In the genomic region with DNA sequence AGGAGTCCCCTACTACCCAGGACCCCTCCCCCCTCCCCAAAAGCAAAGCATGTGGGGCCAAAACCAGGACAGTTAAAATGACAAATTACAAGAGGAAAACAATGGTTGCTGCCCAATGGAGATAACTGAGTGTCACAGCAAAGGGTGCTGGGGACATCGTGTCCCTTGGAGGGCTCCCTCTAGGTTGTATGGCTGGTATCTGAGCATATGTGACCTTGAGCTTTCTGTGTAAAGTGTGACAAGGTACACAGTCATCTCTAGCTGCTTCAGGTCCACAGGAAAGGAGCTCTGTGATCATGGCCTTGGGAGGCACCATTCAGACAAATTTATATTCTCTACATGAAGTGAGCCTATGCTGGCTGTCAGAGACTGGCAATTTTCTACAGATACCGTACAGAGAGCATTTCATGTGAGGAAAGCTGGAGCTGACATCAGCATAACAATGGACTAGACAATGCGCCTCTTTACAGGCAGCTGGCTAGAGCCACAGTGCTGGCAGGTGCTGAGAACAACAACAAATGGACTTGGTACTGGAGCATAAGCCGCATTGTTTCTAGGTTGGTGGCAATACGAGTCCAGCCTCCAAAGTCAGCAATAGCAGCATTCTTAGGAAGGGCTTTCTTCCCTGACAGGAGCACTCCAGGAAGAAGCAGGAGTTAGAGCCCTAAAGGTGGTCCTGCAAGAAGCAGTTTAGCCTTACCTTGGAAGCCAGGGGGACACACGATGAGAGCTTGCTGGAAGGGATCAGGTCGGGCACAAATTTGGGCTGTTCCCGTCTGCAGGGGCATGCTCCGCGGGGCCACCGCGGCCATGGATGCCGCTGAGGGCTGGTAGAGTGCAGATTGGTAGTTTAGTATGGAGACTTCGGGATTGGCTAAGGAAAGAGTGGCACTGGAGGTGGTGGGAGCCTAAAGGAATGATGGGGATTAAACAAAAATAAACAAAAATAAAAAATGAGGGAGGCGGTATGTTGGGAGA, we compare ENCODE assay signal across 11 mouse cellular contexts.
DNase-seq lines count a peak whose midpoint lies in the region; ATAC-seq and TF ChIP-seq lines count a peak whose summit lies in the region.
"Had no signal": no experiment of that assay in that cellular context is flagged by ENCODE, and none has a peak within 500 bp of the region (broad histone marks: within the 10 kb centered on the region; RNA-seq: fewer than 3 reads in every experiment).

No protein-coding gene starts in this region.

- H3K9me3 ChIP-seq in heart, postnatal 0 days (replicated peaks; ENCODE audit: control insufficient read depth, low read length), result no peaks in the 10 kb centered on the region
- no peaks in the 10 kb centered on the region for H3K9me3 ChIP-seq in hindbrain, embryonic 13.5 days
- no peaks in the 10 kb centered on the region for H3K9me3 ChIP-seq in midbrain, embryonic 16.5 days (replicated peaks; ENCODE audit: control insufficient read depth, low read length, poor library complexity, severe bottlenecking)

- H3K4me3 ChIP-seq in heart, postnatal 0 days (ENCODE audit: low read depth, low read length), result no peak overlapping the region
- H3K4me3 ChIP-seq in hindbrain, embryonic 13.5 days, result no peak overlapping the region
- no peak overlapping the region for H3K4me3 ChIP-seq in midbrain, embryonic 16.5 days (ENCODE audit: low read depth, low read length)

- no peak for TF ChIP-seq EP300 in heart, postnatal 0 days (IDR thresholded peaks at IDR 0.05; ENCODE audit: low read depth)

- ATAC-seq in heart, postnatal 0 days (ENCODE audit: insufficient read depth, low read depth), result peak; percentile 62; the same call in 1 of the 2 replicates
- ATAC-seq in hindbrain, embryonic 13.5 days (ENCODE audit: low FRiP score), result peak; percentile 63
- peak; percentile 72 for ATAC-seq in midbrain, embryonic 16.5 days
- ATAC-seq: CD4-positive, CD25-positive, alpha-beta regulatory T cell, adult 4 months had no signal

- 83% methylated on average over 15 of the region's 15 CpGs for WGBS in heart, postnatal 0 days
- 63% methylated on average over 15 of the region's 15 CpGs for WGBS in hindbrain, embryonic 13.5 days
- 56% methylated on average over 15 of the region's 15 CpGs for WGBS in midbrain, embryonic 16.5 days

- no peaks in the 10 kb centered on the region for H3K4me1 ChIP-seq in heart, postnatal 0 days (ENCODE audit: control insufficient read depth, insufficient read depth)
- H3K4me1 ChIP-seq in hindbrain, embryonic 13.5 days (replicated peaks), result peaks cover 19% of the 10 kb centered on the region
- no peaks in the 10 kb centered on the region; the same call in 1 of the 2 replicates for H3K4me1 ChIP-seq in midbrain, embryonic 16.5 days (ENCODE audit: control insufficient read depth, insufficient read depth, low read length)

- no peak overlapping the region for H3K9ac ChIP-seq in heart, postnatal 0 days (replicated peaks; ENCODE audit: low read depth, low read length)
- H3K9ac ChIP-seq in hindbrain, embryonic 13.5 days, result no peak overlapping the region
- no peak overlapping the region for H3K9ac ChIP-seq in midbrain, embryonic 16.5 days (ENCODE audit: low read depth, low read length)

- no peaks in the 10 kb centered on the region for H3K27me3 ChIP-seq in heart, postnatal 0 days (ENCODE audit: control insufficient read depth, insufficient read depth, low read length)
- H3K27me3 ChIP-seq in hindbrain, embryonic 13.5 days, result no peaks in the 10 kb centered on the region
- H3K27me3 ChIP-seq in midbrain, embryonic 16.5 days (ENCODE audit: control insufficient read depth, insufficient read depth, low read depth, low read length), result no peaks in the 10 kb centered on the region

- no peak for TF ChIP-seq CTCF in heart, postnatal 0 days (IDR thresholded peaks at IDR 0.05; ENCODE audit: low read depth)

- intact Hi-C loops in heart, postnatal 14 days (cut with DNase I), result no loop called here

- H3K27ac ChIP-seq in heart, postnatal 0 days (ENCODE audit: low read depth), result no peak overlapping the region
- peak overlapping the region; percentile 79 for H3K27ac ChIP-seq in hindbrain, embryonic 13.5 days
- H3K27ac ChIP-seq in midbrain, embryonic 16.5 days (ENCODE audit: low read length), result peak overlapping the region; percentile 70
- H3K27ac ChIP-seq: kidney, postnatal 0 days; stomach, postnatal 0 days had no signal

- H3K36me3 ChIP-seq in heart, postnatal 0 days (replicated peaks; ENCODE audit: control insufficient read depth, insufficient read depth, low read length), result peaks cover 48% of the 10 kb centered on the region
- H3K36me3 ChIP-seq in hindbrain, embryonic 13.5 days, result peaks cover 53% of the 10 kb centered on the region
- H3K36me3 ChIP-seq in midbrain, embryonic 16.5 days (ENCODE audit: control insufficient read depth, insufficient read depth, low read length), result peaks cover 3% of the 10 kb centered on the region; the same call in 1 of the 2 replicates

- H3K4me2 ChIP-seq in heart, postnatal 0 days (ENCODE audit: low read depth, low read length), result no peak overlapping the region
- H3K4me2 ChIP-seq in hindbrain, embryonic 13.5 days, result no peak overlapping the region
- H3K4me2 ChIP-seq in midbrain, embryonic 16.5 days (ENCODE audit: low read length), result no peak overlapping the region

- DNase-seq in heart, postnatal 0 days (ENCODE audit: low spot score), result no peak
- DNase-seq in heart, postnatal 14 days, result no peak
- DNase-seq in brain, adult 2 months (ENCODE audit: low read depth, low spot score), result peak; percentile 95
- DNase-seq in right cerebral cortex, postnatal 14 days, result no peak
- DNase-seq in gastrocnemius, adult 18-20 months (ENCODE audit: low spot score), result no peak
- no peak for DNase-seq in lung, adult 18-20 months
